Mouse (Mus musculus) thymus, postnatal 10 days (tissue): ENCODE data around the gene D930048N14Rik.
"Not testable (repeated sequence)": the region's sequence is repeated elsewhere in the genome, so short reads cannot be mapped to it uniquely, and the experiment has no call there.

ENCODE experiments used
- DNase-seq, 2 experiments: peaks; one replicate each; pipeline ENCODE4 v3.0.0; 2021; ENCODE audit warnings: low spot score in 2 of 2

Gene D930048N14Rik

GRCm38 (mm10) chr11:51650691-51651515 is at the start of gene D930048N14Rik, which contains the start of gene N4bp3:
D930048N14Rik (plus strand) TSS chr11:51650954.
N4bp3 (minus strand) TSS chr11:51650842.
- peak; percentile 50 to 68 for DNase-seq

- no peak for DNase-seq
These were observed 48.5 kb upstream of the D930048N14Rik start for GRCm38 (mm10) chr11:51602253-51602652.

- DNase-seq = peak; percentile 82 to 85
These were observed 44.9 kb upstream of the D930048N14Rik start for GRCm38 (mm10) chr11:51605602-51606446.

- peak; percentile 95 to 97 for DNase-seq
These were observed 44.2 kb upstream of the D930048N14Rik start, which contains the start of gene Hnrnpab for GRCm38 (mm10) chr11:51606447-51607095. Hnrnpab (minus strand) TSS chr11:51606847.

- no peak for DNase-seq
These were observed 43.5 kb upstream of the D930048N14Rik start for GRCm38 (mm10) chr11:51607096-51607738.

- no peak for DNase-seq
These were observed 41.4 kb upstream of the D930048N14Rik start for GRCm38 (mm10) chr11:51609266-51609909.

- DNase-seq = not testable (repeated sequence)
These were observed 40.8 kb upstream of the D930048N14Rik start for GRCm38 (mm10) chr11:51609940-51610339.

- DNase-seq = no peak
These were observed 36.5 kb upstream of the D930048N14Rik start for GRCm38 (mm10) chr11:51614256-51614655.

GRCm38 (mm10) chr11:51615129-51615528 is 35.6 kb upstream of the D930048N14Rik start:
- no peak for DNase-seq

GRCm38 (mm10) chr11:51615601-51616000 is 35.2 kb upstream of the D930048N14Rik start:
- peak; percentile 48 to 65 for DNase-seq

- DNase-seq = not testable (repeated sequence)
These were observed 34.6 kb upstream of the D930048N14Rik start for GRCm38 (mm10) chr11:51616113-51616512.

GRCm38 (mm10) chr11:51617693-51618092 is 33.1 kb upstream of the D930048N14Rik start:
- peak; percentile 68 to 85 for DNase-seq

- DNase-seq = no peak
These were observed 31.8 kb upstream of the D930048N14Rik start for GRCm38 (mm10) chr11:51618894-51619408.

- peak; percentile 75 to 76 for DNase-seq
These were observed 31.2 kb upstream of the D930048N14Rik start, which contains the start of gene Nhp2 for GRCm38 (mm10) chr11:51619409-51620060. Nhp2 (plus strand) TSS chr11:51619735.

GRCm38 (mm10) chr11:51620084-51620483 is 30.7 kb upstream of the D930048N14Rik start:
- no peak for DNase-seq

GRCm38 (mm10) chr11:51621776-51622175 is 29.0 kb upstream of the D930048N14Rik start:
- no peak for DNase-seq

GRCm38 (mm10) chr11:51622971-51623491 is 27.7 kb upstream of the D930048N14Rik start:
- DNase-seq = no peak

- no peak for DNase-seq
These were observed 25.4 kb upstream of the D930048N14Rik start for GRCm38 (mm10) chr11:51625187-51625820.

GRCm38 (mm10) chr11:51627425-51627824 is 23.3 kb upstream of the D930048N14Rik start:
- no peak for DNase-seq
